Mouse (Mus musculus) bone marrow macrophage, adult 2 months (primary cell): ENCODE results near the gene Psme4. TPM values are rescaled to one million over a fixed set of nuclear protein-coding genes. Genes with fewer than 3 reads are reported as not detected.
"Not testable (repeated sequence)": the region's sequence is repeated elsewhere in the genome, so short reads cannot be mapped to it uniquely, and the experiment has no call there.

ENCODE experiments used
- H3K27ac ChIP-seq: 2 replicates; pipeline ENCODE4 v1.5.1; 2012; ENCODE audit warnings: low read depth, low read length; ENCODE audit not compliant: insufficient read depth
- H3K4me1 ChIP-seq: 2 replicates; pipeline ENCODE4 v1.6.1; 2012; ENCODE audit warnings: low read length; ENCODE audit not compliant: control insufficient read depth, insufficient read depth
- H3K4me3 ChIP-seq: 2 replicates; pipeline ENCODE4 v1.5.1; 2012; ENCODE audit warnings: mild to moderate bottlenecking, low read length, moderate library complexity; ENCODE audit not compliant: insufficient read depth
- CTCF ChIP-seq: IDR thresholded peaks from 2 replicates; pipeline ENCODE4 v1.5.1; 2012; ENCODE audit warnings: low read depth, mild to moderate bottlenecking, low read length, moderate library complexity
- POLR2A ChIP-seq: IDR thresholded peaks from 2 replicates; pipeline ENCODE4 v1.6.1; 2012; ENCODE audit warnings: mild to moderate bottlenecking, low read depth, low read length, borderline replicate concordance
- polyA plus RNA-seq: library from polyadenylated mRNA; stranded (reverse); fragments of >200 nt; gene quantifications from 2 replicates; pipeline ENCODE4 v1.2.4, GENCODE M21; 2012; ENCODE audit not compliant: missing spikeins, insufficient read depth, insufficient read length

Psme4 gene
- 43.9 and 52.0 TPM in 2 replicates for polyA plus RNA-seq

DNA sequence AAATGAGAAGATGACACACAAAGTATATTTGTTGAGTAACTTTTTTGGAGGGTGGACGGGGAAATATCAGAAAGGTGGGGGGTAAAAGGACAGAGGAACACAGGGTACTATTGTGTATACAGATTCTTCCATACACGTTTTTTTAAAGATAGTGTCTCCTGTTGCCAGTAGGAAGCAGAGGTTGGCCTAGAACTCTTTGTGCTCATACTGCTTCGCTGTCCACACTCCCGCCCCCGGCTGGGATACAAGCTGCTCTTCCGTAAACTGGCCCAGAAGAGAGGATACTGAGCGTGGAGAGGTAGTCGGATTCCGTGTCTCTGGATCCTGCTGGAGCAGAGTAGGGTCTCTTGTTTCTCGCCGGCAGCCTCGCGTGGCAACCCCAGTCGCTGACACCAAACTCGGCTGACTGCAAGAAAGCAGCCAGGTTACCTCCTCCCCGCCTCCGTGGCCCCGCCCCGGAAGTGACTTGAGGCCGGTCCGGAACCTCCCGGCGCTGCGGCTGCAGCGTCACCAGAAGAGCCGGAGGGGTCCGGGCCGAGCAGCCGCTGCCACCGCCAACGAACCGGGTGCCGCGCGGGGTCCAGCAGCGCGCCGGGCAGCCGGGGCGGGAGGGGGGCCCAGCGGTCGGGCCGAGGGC, at the start of gene Psme4:
Gene Psme4 (plus strand): TSS at position 460 of the 637 bp plus-strand sequence.
- TF ChIP-seq POLR2A (peak; percentile 48; the same call in 1 of the 2 replicates), CTCF (no peak)
- H3K4me1 ChIP-seq = peaks cover 5% of the 10 kb centered on the region
- H3K27ac ChIP-seq = peak within 1 kb of the TSS; percentile 51
- H3K4me3 ChIP-seq = peak within 1 kb of the TSS; percentile 71

DNA sequence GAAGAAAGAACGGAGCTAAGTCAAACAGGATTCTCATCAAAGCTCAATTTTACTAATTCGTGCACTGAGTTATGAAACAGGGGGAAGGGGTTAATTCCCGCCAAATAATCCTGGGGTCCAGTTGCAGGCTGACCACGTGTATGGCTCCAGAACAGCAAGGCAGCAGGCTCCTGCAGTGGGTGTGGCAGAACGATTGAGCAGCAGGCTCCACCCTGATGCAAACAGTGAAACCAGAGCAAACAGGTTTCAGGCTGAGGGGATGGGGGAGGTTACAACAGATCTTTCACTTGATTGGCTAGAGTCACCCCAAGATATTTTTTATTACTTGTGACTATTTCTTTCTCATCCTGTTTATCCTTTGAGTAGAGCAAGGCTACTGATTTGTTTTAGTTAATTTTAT, 48.1 kb upstream of the Psme4 start:
- TF ChIP-seq POLR2A = no peak
- H3K4me1 ChIP-seq = no peaks in the 10 kb centered on the region

DNA sequence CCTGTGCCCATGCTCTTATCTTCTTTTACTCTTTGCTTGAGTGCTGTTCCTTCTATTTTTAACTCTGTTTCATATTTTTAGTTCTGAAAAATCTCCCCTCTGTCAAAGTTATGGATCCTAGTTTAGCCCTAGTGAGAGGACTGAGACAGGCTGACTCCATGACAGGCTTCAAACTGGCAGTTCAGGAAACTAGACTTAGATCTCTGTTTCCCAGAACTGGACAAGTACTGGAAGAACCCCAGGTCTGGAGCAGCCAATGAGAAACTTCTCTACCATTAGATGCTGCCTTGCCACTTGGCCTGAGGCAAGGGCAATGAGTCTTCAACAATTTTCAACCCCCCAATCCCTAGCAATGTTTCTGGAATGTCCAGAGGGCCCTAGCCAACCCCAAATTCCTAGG, 40.8 kb upstream of the Psme4 start:
- no peak overlapping the region for H3K27ac ChIP-seq
- TF ChIP-seq POLR2A (no peak), CTCF (no peak)
- no peaks in the 10 kb centered on the region for H3K4me1 ChIP-seq
- H3K4me3 ChIP-seq = no peak overlapping the region

More for the DNA sequence above, 48.1 kb upstream of the Psme4 start:
- Histone ChIP-seq H3K4me3 (no peak overlapping the region), H3K27ac (no peak overlapping the region)

DNA sequence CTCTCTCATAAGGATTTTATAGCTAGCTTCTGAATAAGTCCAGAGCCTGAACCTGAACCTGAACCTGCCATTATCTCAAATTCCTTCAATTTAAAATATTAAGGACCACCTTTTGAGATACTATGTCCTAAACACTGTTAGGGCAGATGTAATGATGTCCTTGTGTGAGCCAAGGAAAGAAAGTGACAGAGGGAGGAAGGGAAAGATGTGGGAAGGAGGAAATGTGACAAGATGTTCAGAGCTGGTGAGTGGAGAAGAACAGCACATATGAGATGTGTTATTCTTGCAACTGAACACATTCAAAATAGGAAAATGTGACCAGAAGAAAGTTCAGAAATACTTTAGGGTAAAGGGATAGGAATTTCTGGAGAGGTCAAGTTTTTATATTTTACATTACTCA, 38.1 kb upstream of the Psme4 start:
- Histone ChIP-seq H3K27ac (no peak overlapping the region), H3K4me1 (no peaks in the 10 kb centered on the region), H3K4me3 (no peak overlapping the region)
- TF ChIP-seq CTCF = no peak
- no peak for TF ChIP-seq POLR2A

DNA sequence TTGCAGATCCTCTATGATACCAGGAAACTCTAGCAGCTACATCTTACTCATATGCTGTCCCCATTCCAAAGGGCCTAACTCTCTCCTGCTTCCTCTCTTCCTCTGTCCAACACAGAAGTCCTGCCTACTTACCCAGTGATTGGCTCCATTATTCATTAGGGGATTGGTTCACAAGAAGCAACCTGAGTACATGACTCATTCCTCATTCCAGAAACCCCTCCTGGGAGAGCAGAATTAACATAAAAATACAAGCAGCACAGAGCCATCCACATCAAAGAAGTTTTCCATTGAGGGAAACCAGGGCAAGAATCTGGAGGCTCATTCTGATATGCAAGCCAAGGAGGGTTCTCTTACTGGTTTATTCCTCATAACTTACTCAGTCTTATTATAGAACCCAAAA, 27.5 kb upstream of the Psme4 start:
- no peak overlapping the region for H3K27ac ChIP-seq
- no peak for TF ChIP-seq CTCF
- TF ChIP-seq POLR2A = no peak
- no peak overlapping the region for H3K4me3 ChIP-seq
- H3K4me1 ChIP-seq = no peaks in the 10 kb centered on the region

DNA sequence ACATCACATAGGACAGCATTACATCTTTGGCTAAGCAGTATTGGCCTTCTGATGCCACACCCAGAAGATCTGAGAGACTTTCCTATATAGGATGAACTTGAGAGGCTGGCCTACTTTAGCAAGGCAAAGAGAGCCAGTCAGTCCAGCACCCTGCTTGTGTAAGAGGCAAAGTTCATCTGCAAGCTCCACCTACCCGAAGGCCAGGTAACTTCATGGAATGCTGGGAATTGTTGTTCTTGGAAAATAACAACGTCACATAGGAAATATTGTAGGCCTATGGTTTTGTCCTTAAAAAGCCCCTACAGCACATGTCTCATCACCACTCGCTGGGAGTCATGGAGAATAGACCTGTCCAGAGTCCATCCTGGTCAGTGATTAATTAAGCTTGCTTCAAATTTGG, 22.6 kb upstream of the Psme4 start:
- Histone ChIP-seq H3K4me3 (no peak overlapping the region), H3K4me1 (no peaks in the 10 kb centered on the region), H3K27ac (no peak overlapping the region)
- TF ChIP-seq POLR2A = no peak

DNA sequence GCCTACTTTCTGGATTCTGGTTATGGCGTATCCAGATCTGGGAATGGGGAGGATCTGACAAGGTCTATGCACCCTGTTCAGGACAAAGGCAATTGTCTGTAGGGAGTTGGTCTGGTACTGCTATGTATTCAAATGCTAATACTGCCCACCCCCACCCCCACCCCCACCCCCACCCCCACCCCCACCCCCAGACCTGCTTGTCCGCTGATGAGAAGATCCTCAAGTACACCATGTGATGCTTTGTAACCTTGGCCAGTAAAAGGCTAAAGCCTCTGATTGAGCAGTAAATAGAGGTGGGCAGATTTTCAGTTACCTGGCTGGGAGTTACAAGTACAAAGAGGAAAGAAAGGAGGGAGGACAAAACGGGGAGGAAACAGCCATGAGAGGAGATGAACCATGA, 21.9 kb upstream of the Psme4 start:
- H3K27ac ChIP-seq = no peak overlapping the region
- H3K4me1 ChIP-seq = no peaks in the 10 kb centered on the region
- no peak overlapping the region for H3K4me3 ChIP-seq
- TF ChIP-seq POLR2A = no peak
- no peak for TF ChIP-seq CTCF

DNA sequence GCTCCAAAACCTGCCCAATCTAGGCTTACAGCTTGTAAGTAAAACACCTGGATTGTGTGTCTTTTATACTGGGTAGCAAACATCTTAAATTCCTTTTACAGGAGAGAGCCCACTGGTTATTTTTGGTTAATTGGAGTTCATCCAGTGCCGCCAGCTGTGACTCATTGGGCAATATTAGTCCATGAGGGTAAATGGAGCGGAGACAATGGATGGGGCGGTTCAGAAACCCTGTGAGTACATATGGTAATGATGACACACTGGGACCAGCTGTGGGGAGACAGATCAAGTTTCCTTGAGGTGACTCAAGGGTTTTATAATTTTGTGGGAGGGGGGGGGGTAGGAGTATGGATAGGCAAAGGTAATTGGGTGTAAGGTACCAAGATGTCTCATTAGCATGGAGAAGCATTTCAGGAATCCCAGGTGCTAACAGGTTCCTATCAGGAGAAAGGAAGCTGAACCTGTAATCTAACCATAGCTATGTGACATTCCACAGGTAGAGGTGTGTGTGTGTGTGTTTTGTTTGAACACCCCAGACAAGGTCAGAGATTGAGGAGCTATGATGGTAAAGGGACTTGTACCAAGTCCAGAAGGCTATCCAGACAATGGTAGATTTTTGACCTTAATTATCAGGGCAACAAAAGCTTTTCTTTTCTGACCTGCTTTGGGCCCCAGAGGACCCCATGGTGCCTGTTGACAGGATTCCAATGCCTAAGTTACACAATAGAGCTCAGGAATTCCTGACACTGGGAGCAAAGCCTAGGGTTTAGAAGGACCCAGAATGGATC, 21.3 kb upstream of the Psme4 start:
- TF ChIP-seq CTCF (no peak), POLR2A (no peak)
- no peak overlapping the region for H3K4me3 ChIP-seq
- H3K4me1 ChIP-seq = no peaks in the 10 kb centered on the region
- H3K27ac ChIP-seq = no peak overlapping the region

DNA sequence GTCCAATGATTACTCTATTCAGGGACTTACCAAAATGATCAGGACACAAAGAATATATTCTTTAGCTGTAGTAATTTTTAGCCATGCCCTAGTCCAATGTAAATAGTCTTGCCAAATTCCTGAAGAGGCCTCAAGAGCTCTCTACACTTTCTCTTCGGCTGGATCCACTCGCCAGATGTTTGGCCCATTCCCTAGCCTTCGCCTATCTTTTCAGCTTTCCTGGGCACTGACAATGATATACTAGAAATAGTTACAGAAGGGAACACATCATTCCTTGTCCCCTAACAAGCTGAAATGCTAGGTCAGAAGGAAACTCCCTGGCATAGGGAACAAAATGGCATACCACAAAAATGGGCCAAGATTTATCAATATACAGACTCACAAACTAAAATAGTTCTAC, 18.6 kb upstream of the Psme4 start:
- H3K27ac ChIP-seq = no peak overlapping the region
- H3K4me1 ChIP-seq = no peaks in the 10 kb centered on the region
- no peak overlapping the region for H3K4me3 ChIP-seq
- no peak for TF ChIP-seq POLR2A
- no peak for TF ChIP-seq CTCF

DNA sequence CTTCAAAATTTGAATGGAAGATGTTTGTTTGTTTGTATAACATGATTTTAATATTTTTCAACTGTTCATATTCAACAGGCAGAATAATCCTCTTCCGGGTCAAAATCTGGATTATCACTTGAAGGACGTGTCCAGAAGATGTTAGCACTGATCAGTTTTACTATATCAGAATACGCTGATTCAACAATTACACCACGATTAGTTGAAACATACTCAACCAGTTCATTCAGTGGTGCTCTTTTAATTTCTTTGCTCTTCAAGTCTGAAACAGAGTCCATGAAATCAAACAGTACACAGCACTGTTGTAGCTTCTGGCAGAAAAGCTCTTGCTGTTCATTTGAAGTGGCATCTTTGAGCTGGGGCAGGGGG, 17.1 kb upstream of the Psme4 start:
- not testable (repeated sequence) for H3K27ac ChIP-seq, H3K4me1 ChIP-seq
- H3K4me3 ChIP-seq = peak overlapping the region; percentile 55
